Mouse (Mus musculus): ENCODE measurements around the gene Zfp943. TPM values are rescaled to one million over a fixed set of nuclear protein-coding genes. Genes with fewer than 3 reads are reported as not detected.
"Not testable (repeated sequence)": the region's sequence is repeated elsewhere in the genome, so short reads cannot be mapped to it uniquely, and the experiment has no call there.

The Zfp943 gene
- 11.9 and 14.6 TPM in 2 replicates for polyA plus RNA-seq (2016; fragmentation: Nextera tagmentation; extraction: Ambion mirVana)

DNA sequence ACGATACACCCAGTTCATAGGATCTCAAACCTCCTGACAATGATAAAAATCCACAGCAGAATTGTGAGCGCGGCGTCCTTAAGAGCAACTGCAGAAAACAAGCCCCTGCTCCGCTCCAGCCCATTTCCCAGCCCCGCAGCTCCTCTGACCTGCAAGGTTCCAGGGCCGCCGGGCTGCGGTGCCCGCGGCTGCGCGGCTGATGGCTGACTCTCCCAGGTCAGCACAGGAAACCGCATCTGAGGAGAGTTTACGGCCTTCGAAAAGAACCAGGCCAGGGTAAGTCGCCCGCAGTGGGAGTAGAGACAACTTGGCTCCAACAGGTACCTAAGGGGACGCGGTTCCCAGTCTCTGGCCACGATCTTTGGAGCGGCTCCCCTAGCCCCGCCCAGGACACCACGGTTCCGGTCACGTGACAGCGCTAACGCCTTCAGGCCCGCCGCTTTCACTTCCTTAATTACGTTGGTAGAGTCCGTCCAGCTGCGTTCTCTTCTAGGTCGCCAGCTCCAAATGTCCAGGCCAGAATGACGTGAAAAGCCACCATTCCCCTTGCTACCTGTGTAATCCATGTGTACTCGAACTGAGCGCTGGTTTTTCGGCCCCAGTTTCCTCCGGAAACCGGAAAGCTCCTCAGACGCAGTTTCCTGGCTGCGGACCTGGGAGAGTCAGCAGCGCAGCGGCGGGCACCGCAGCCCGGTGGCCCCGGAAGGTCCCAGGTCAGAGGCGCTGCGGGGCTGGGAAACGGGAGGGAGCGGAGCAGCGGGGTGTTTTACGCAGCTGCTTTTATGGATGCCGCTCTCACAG is at the start of gene Zfp943, which contains the start of gene Zfp942:
TSS of gene Zfp943 (plus strand) at position 446 of the 801 bp plus-strand sequence.
TSS of gene Zfp942 (minus strand) at position 358 of the 801 bp plus-strand sequence.
- DNase-seq (ENCODE audit: low spot score): peak; percentile 85
- peak within 1 kb of the TSS; percentile 91 for H3K27ac ChIP-seq
- not testable (repeated sequence) for H3K27me3 ChIP-seq (ENCODE audit: insufficient read depth, poor library complexity, severe bottlenecking); H3K36me3 ChIP-seq; H3K9me3 ChIP-seq; H3K4me1 ChIP-seq
- peak within 1 kb of the TSS; percentile 67 for H3K4me3 ChIP-seq
- WGBS: under 1% methylated on average over 43 of the region's 55 CpGs

DNA sequence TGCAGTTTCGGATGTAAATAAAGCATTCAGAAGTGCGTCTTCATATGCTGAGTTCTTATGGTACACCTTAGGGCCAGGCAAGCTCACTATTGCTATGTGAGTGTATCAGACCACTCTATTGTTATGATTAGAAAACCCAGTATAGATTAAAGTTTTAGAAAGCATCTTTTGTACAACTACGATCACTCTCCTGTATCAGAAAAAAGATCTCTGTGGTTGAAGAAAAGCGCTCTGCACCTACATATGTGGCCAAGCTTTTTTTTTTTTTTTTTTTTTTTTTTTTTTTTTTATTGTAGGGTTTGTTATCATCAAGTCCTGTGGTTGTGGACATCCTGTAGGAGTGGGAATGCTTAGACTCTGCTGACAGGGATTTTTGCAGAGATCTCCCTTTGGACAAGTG is 950 bp downstream of the Zfp943 start:
- WGBS: 61% methylated on average over 4 of the region's 4 CpGs
- peak overlapping the region; percentile 67 for H3K4me3 ChIP-seq
- no peak for DNase-seq (ENCODE audit: low spot score)
- no peaks in the 10 kb centered on the region for H3K9me3 ChIP-seq
- H3K27me3 ChIP-seq (ENCODE audit: insufficient read depth, poor library complexity, severe bottlenecking): no peaks in the 10 kb centered on the region
- H3K27ac ChIP-seq: no peak overlapping the region
- peaks cover 6% of the 10 kb centered on the region for H3K4me1 ChIP-seq
- peaks cover 8% of the 10 kb centered on the region; the same call in 1 of the 2 replicates for H3K36me3 ChIP-seq

DNA sequence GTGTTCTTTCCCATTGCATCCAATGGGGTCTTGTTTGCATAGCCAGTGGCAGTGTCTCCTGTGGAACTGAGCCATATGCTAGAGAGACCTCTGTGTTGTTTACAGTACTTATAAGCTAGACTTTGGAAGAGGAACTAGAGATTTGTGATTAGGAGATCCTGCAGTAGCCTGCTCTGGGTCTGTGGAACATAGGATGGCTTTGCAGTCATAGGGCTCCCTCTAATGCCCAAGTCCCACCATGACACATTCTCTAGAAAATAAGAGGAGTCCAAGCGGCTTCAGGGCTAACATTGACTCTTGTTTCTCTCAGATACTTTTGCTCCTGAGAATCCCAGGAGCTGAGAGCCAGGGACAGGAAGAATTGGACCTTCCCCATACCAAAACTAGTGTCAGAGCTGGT is 73.2 kb downstream of the Zfp943 start:
- not testable (repeated sequence) for H3K36me3 ChIP-seq; H3K4me3 ChIP-seq; DNase-seq (ENCODE audit: low spot score); H3K27ac ChIP-seq; H3K27me3 ChIP-seq (ENCODE audit: insufficient read depth, poor library complexity, severe bottlenecking); H3K9me3 ChIP-seq; H3K4me1 ChIP-seq
- WGBS: 31% methylated on average over 1 of the region's 1 CpGs

DNA sequence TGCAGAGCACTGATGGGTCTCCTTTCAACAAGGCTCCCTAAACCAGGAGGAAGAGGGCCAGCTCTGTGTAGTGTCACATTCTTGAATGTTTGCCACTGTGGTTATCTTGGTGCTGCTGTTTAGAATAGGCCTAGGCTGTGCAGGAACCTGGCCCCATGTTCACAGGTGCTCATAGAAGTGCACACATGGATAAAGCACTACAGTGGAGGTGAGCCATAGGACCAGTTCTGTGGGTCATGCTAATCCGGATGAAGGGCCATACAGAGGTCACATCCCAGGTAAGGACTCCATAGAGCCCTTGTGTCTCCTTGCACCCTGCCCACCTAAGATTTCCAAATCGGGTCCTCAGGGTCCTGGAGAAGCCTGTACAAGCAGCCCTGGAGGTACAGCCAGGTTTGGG is 87.1 kb downstream of the Zfp943 start:
- Histone ChIP-seq H3K36me3 (no peaks in the 10 kb centered on the region), H3K4me3 (no peak overlapping the region), H3K27me3 (ENCODE audit: insufficient read depth, poor library complexity, severe bottlenecking) (no peaks in the 10 kb centered on the region), H3K4me1 (no peaks in the 10 kb centered on the region), H3K9me3 (peaks cover 13% of the 10 kb centered on the region; the same call in 1 of the 2 replicates), H3K27ac (no peak overlapping the region)
- DNase-seq (ENCODE audit: low spot score): no peak
- WGBS: 64% methylated on average over 2 of the region's 2 CpGs

DNA sequence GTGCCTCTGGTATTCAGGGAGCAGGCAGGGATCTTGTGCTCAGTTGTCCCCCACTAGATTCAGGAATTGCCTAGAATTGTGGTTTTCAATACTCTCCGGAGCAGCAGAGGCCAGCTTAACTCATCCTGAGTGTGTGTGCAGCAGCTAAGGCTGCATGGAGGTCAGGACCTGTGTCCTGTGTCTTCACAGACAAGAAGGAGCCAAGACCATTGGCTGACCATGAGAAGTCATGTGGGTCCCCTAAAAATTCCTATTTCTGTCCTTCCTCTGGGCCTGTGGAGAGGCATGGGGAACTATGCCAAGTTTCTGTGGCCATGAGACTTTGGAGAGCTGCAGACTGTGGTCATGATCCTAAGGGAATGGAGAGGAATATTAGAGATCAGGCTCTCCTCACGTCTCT is 90.9 kb downstream of the Zfp943 start:
- Histone ChIP-seq H3K27me3 (ENCODE audit: insufficient read depth, poor library complexity, severe bottlenecking) (no peaks in the 10 kb centered on the region), H3K4me3 (no peak overlapping the region), H3K4me1 (no peaks in the 10 kb centered on the region), H3K9me3 (peaks cover 21% of the 10 kb centered on the region; the same call in 1 of the 2 replicates), H3K36me3 (no peaks in the 10 kb centered on the region), H3K27ac (no peak overlapping the region)
- WGBS: 60% methylated on average over 2 of the region's 2 CpGs
- no peak for DNase-seq (ENCODE audit: low spot score)

DNA sequence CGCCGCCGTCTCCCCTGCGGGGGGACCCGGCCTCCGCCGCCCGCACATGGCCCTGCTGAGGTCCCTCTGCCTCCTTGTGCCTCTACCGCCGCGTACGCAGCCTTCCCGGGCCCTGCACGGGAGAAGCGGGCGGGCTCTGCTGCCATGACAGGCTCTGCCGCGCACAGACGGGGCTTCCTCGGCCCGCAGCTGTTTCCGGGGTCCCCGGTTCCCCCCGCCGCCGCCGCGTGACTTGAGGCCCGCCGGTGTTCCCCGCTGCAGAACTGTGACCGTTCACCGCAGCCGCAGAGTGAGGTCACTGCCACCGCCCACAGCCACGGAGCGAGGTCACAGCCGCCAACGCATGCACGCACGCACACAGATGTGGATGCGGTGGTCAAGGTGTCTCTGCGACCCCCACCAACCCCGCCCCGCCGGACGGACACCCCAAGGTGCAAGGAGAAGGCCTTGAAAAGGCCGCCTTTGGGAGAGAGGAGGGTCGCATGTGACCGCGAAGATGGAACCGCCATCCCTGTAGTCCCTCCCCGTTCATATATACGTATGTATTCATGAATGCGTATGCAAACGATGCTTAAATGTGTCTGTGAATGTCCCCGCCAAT is 118.8 kb downstream of the Zfp943 start:
- no peaks in the 10 kb centered on the region for H3K9me3 ChIP-seq
- 5% methylated on average over 57 of the region's 57 CpGs for WGBS
- no peaks in the 10 kb centered on the region for H3K36me3 ChIP-seq
- H3K27me3 ChIP-seq (ENCODE audit: insufficient read depth, poor library complexity, severe bottlenecking): no peaks in the 10 kb centered on the region
- H3K27ac ChIP-seq: peak overlapping the region; percentile 81
- DNase-seq (ENCODE audit: low spot score): peak; percentile 77
- peak overlapping the region; percentile 79 for H3K4me3 ChIP-seq
- 0 out of 2 replicates have a peak, but pooled peaks cover 4% of the 10 kb centered on the region for H3K4me1 ChIP-seq

DNA sequence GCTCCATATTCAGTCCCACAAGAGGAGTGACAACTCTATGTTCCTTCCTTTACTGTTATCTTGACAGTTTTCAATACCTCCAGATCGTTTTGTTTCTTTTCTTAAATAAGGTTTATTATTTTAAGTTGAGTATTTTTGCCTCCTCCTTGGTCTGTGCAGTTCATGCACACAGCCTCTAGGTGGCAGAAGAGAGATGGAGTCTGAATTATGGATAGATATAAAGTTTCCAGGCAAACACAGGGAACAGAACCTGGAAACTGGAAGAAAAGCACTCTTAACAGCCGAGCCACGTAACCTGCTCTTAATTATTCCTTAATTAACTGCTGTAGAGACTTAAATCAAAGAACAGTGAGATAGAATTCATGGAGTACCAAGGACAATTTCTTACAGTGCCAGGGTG is 120.9 kb downstream of the Zfp943 start:
- 28% methylated on average over 3 of the region's 3 CpGs for WGBS
- H3K36me3 ChIP-seq; H3K27ac ChIP-seq; H3K4me3 ChIP-seq; DNase-seq (ENCODE audit: low spot score); H3K4me1 ChIP-seq; H3K27me3 ChIP-seq (ENCODE audit: insufficient read depth, poor library complexity, severe bottlenecking); H3K9me3 ChIP-seq: not testable (repeated sequence)

DNA sequence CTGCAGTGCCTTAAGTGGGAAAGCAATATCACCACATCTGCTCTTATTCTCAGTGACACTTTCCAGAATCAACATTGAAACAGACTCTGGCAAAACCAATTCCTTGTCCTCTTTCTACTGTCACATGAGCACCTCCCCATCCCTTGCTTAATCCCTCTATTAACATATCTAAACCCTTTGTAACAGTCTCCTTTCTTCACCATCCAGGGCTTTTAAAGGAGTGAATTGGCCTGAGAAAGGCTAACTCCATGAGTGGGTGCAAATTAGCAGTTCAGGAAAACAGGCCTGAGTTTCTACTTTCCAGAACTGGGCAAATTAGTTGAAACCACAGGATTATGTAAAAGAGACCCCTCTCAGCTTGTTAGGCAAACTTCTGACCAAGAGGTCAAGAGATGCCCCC is 156.4 kb downstream of the Zfp943 start:
- Histone ChIP-seq H3K27ac (no peak overlapping the region), H3K9me3 (peaks cover 4% of the 10 kb centered on the region; the same call in 1 of the 2 replicates), H3K4me1 (no peaks in the 10 kb centered on the region), H3K36me3 (no peaks in the 10 kb centered on the region), H3K27me3 (ENCODE audit: insufficient read depth, poor library complexity, severe bottlenecking) (no peaks in the 10 kb centered on the region), H3K4me3 (no peak overlapping the region)
- no peak for DNase-seq (ENCODE audit: low spot score)

Other genes with a start within 250 kb of the Zfp943 start
- gene Zfp229, start 231.8 kb upstream of the Zfp943 start, polyA plus RNA-seq (2016; fragmentation: Nextera tagmentation; extraction: Ambion mirVana): 5.8 and 6.6 TPM in 2 replicates
- gene Zfp820, start 116.8 kb upstream of the Zfp943 start, polyA plus RNA-seq (2016; fragmentation: Nextera tagmentation; extraction: Ambion mirVana): 4.5 and 4.7 TPM in 2 replicates
- 3.9 and 5.1 TPM in 2 replicates for gene Zfp995, start 52.6 kb upstream of the Zfp943 start, polyA plus RNA-seq (2016; fragmentation: Nextera tagmentation; extraction: Ambion mirVana)
- gene Zfp942, start 88 bp upstream of the Zfp943 start, polyA plus RNA-seq (2016; fragmentation: Nextera tagmentation; extraction: Ambion mirVana): 16.0 and 17.7 TPM in 2 replicates
- gene Zfp947, start 203.6 kb downstream of the Zfp943 start, polyA plus RNA-seq (2016; fragmentation: Nextera tagmentation; extraction: Ambion mirVana): 2.7 and 2.9 TPM in 2 replicates

All from heart, embryonic 10.5 days (tissue).